Mouse (Mus musculus) cerebral cortex, adult 2 months (tissue): ENCODE measurements around the gene Fbxw5.

ENCODE experiments used
- whole genome bisulfite sequencing: fragments of 180-500 bp; shearing (Covaris S2); methylation state at CpG from one replicate; pipeline ENCODE4 v1.1.7; 2018; 5-methylcytosine and 5-hydroxymethylcytosine counted together

Gene Fbxw5

DNA sequence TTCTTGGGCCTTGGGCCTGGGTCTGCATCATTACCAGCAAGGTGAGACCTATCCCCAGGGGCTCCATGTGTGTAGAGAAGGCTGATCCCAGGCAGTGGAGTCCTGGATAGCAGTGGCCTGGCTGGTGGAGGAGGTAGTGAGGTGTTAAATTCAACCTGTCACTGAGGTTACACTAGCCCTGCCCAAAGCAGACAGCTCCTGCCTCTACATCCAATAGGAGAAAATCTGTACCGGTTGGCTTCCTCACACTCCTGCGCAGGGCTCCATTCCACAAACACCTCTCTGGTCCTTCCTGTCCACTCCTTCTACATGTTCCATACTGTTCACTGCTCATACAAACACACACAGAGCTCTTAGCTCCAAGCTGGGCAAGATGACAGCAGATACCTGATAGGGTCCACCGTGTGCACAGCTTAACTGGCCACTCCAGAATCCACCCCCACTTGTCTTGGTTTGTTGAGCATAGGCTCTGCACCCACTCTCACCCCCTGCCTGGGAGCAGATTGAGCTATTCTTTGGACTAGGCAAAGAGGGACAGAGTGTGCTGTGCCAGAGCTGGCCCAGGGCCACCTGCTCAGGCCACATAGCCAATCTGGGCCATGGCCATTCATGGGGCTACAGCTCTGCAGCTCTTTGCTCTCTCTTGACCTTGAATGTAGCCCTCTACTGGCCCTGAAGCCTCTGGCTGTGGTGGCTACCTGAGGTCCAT, 22.4 kb upstream of the Fbxw5 start:
- 80% methylated on average over 3 of the region's 3 CpGs for WGBS

DNA sequence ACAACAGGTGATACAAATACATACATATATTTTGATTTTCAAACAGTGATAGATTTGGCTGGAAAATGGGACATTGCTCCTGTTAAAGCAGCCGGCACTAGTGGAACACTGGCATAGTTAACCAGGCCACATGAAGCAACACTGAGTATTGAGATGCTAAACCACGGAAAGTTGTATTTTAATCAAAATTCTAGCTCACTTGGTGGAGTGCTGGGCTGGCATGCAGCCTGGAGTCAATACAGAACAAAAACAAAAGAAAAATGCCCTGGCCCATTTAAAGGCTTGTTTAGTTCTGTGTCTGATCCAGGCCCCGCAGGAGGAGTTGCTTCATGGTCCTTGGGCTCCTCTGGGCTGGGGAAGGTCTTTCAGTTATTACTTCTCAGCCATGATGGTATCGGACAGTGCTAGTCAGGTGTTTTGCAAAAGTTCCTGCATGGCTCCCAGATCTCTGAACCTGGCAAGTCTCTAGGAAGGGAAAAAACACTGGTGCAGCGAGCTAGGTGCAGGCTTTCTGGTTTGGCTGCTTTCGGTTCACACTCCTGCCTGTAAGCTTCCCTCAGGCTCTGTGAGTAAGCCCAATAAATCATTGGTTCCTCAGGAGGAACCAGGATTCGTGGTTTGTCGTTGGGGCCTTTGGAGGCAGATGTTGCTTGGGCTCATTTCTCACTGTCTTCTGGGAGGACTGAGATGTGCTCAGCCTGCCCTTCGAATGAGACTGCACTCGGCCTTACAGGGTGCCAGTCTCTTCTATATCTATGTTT, 20.8 kb upstream of the Fbxw5 start:
- 74% methylated on average over 10 of the region's 10 CpGs for WGBS

DNA sequence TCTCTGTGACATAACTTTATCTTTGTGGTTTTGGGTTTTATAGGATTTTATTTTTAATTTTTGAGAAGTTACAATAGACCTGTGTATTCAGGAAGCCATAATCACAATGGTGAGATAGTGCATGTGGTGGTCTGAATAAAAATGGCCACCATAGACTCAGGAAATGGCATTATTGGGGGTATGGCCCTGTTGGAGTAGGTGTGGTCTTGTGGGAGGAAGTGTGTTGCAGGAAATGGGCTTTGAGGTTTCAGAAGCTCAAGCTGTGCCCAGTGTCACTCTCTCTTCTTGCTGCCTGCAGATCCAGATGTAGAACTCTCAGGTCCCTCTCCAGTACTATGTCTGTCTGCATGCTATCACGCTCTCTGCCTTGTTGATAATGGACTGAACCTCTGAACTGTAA, 20.0 kb upstream of the Fbxw5 start:
- 97% methylated on average over 1 of the region's 1 CpGs for WGBS

DNA sequence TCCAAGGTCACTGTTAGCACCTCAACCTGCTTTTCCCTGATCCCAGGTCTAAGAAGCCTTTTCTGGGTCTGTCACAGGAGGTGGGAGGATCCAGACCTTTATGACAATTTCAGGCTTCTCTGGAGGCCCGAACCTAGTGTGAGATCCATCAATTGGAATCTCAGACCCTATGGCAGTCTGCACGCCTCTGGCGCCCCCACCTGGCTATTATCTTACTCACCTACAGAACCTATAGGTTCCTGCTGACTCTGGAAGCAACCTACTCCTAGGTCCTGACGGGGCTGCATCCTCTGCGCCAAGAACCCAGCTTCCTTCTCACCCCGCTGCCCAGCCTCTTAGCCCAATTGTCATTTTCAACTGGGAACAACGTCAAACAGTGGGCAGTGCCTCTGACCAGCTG, 17.6 kb upstream of the Fbxw5 start:
- WGBS: 33% methylated on average over 7 of the region's 7 CpGs

DNA sequence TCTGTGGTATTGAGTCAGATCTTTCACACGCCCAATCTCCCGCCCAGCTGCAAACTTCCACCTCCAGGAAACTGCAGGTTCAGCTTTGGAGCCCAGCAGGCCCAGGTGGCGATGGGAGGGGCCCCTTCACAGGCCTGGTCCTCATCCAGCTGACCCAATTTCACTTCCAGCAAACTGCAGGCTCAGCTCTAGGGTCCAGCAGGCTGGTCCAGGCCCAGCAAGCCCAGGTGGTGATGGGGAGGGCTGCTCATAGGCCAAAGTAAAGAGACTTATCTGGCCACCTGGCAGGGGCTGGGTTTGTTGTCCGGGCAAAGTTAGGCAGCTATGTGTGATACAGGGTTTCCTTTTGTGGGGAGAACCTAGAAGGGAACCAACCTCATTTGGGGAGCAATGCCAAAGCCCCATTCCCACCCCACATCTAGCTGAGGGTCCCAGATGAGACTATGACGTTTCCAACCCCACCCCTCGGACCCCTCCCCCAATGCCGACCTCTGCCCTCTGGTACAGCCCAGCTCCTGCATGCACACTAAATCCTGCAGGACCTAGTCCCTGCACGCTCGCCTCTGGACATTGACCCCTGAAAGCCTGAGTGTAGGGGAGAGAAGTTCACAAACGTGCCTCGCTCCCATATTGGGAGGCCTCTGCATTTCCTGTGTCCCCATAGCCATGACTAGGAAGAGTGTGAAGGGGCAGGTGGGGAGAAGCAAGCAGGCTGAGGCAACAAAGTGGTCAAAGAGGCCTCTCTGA, 15.5 kb upstream of the Fbxw5 start:
- 75% methylated on average over 11 of the region's 11 CpGs for WGBS

DNA sequence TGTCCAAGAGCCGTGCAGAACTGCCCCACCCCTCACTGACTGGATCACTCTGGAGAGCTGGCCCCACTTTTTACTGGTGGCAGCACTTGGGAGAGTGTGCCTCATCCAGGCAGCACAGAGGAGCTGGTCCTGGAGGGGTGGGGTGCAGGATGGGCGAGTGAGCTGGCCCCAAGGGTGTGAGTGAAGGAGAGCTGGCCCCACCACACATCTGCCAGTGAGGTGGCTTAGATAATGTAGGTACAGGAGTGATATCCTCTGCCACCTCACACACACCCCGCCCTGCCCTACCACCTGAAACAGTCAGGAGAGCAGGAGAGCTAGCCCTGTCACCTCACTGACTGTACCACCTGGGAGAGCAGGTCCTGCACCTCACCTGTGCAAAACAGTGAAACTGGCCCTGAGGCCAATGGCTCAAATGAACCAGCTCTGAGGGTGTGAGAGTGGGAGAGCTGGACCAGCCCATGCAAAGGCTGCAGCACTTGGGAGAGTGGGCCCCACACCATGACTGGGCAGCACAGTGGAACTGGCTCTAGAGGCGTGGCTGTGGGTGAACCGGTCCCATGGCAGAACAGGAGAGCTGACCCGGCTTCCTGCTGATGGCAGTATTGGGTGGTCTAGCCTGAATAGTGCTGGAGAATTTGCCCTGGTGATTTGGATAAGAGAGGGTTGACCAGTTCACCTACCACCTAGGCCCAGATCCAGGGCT, 12.4 kb upstream of the Fbxw5 start:
- WGBS: 85% methylated on average over 6 of the region's 6 CpGs

DNA sequence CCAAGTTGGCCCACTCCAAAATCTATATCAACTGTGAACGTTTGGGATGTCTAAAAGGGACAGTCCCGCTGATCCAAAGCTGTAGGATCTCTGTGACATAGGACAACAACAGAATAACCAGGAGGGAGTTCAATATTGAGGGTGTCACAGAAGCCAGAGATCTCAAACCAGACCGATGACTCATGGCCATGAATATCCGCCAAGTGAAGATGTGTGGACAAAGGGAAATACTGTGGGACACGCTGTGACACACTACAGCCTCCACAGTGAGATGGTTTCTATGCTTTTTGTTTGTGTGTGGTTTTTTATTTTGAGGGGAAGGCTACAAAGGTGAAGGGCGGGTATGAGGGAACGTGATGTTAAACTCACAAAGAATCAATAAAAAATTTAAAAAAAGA, 11.9 kb upstream of the Fbxw5 start:
- 78% methylated on average over 7 of the region's 7 CpGs for WGBS

DNA sequence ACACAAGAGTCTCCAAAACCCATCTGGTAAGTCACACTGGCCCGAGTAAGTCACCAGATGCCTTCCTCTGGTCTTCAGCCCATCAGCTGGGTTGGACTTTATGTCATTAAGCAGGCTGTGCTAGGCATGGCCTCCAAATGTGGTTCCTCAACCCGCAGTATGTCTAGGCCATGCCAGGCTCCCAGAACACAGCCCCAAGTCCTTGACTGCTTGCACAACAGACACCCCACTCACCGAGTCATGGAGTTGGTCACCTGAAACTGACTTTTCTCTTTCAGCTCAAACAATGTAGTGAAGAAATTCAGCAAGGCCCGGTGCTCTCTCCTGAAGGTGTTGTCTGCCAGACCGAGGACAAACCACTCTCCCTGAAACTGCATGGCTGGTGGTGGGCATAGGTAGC, 7.6 kb upstream of the Fbxw5 start:
- 92% methylated on average over 5 of the region's 5 CpGs for WGBS

DNA sequence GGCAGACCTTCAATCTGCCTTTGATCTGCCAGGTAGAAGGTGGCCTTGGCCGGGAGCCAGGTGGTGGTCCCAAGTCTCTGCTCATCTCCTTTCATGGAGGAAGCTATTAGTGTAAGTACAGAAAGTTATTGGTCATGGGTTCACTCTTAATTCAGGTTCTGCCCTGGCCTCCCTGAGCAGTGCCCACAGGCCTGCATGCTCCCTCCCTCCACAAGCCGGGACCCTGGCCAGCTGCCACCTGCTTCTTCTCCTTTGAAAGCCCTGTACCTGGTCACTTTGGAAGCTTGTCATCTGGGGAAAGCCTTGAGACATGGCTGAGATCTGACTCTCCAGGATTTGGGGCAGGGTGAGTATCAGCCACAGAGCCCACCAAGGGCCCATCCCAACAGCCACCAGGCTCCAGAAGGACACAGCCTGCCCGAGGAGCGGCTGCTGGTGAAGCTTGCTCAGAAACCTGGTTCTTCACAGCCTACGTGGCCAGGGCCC, 7.0 kb upstream of the Fbxw5 start, which contains the start of gene Lcn12:
TSS of gene Lcn12 (minus strand) at position 436 of the 486 bp plus-strand sequence.
- WGBS: 90% methylated on average over 5 of the region's 5 CpGs

DNA sequence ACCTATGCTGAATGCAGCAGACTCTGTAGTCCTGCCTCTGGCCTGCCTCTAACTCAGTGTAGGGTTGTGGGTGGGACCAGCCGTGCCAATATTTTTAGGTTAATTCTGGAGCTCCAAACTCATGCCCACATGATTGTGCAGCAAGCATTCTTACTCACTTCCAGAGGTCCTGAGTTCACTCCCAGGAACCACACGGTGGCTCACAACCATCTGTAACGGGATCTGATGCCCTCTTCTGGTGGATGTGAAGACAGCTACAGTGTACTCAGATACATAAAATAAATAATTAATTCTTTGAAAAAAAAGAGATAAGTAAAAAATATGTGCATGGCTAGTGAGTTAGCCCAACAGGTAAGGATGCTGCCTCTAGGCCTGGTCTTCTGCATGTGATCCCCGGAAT, 4.1 kb upstream of the Fbxw5 start:
- WGBS: 42% methylated on average over 4 of the region's 4 CpGs

DNA sequence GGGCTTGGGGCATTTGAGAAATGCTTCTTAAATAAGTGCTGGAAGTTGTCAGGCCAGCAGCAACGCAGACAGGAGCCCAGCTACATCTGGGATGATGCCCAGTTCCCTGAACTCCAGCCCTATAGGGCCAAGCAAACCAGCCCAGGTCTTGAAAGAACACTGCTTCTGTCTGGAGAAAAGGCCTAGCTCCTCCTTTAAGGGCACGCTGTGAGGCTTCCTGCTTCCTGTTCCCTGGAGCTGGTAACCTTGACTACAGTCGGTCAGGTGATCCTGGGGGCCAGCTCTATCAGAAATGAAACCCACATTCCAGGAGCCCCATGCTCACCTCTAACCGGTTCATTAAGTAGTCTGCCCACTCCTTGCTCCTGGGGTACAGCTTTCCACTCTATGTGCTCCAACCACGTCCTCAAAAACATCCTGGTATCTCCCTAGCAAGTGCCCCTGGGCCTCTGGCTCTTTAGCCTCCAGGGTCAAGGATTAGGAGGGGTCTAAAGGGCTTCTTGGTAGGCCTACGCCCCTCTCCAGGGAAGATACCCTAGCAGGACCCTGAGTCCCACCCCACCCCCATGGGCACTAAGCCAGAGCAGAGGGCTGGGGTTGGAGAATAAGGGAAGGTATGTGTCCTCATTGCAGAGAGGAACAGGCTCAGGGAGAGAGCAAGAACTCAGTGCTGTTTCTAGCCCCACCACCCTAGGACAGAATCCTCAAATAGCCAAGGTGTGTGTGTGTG, 2.5 kb upstream of the Fbxw5 start:
- 55% methylated on average over 6 of the region's 6 CpGs for WGBS

DNA sequence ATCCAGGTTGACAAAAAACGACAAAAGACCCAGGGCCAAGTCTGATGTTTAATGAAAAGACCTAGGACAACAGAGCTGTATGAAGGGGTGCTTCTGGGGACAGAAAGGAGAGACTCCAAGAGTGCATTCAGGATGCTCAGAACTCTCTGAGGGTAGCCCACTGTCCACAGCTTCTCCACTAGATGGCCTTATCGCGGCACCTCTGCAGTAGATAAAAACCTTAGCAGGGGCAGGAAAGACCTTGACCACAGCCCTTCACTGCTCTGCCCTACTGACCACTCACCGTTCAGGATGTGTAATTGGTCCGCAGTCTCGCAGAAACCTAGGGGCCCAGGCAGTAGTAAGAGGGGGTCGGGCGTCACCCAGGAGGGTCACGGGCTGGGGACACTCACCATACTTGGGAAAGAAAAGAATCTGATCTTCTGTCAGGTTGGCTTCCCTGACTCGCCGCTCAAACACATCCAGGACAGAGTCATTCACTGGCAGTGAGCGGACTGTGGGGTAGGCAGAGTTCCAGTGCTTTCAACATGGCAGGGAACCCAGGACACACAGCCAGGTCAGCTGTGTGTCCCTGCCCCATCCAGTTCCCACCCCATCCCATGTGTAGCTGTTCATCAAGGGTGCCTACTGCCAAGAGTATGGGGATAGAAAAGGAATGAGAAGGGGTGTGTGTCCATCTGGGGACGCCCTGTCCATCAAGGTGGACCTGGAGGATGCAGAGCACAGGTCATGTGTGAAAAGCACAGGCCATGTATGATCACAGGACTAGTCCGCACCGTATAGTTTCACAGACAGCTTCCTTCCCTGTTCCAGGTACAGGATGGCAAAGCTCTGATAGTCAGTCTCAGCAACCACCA, 1.7 kb upstream of the Fbxw5 start:
- WGBS: 77% methylated on average over 15 of the region's 15 CpGs

DNA sequence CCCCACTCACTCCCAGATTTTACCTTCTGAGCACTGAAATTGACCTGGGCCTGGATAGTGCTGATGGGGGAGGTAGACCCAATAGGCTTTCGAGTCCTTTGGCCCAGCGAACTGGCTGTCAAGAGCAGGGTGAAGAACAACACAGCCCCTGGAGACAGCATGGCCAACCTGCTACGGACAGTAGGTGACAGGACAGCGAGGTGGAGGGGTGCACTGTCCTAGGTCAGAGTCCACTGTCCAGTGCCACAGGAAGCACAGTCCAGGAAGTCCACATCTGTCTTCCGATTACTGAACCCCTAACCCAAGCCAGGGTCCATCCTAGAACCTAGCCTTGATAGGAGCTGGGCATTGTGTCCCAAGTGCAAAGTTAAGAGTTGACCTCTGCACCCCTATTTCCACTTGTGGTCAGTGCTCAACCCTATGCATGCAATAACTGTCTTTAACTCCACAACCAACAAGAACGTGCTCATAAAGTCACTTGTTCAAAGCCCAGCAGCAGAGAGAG, 427 bp upstream of the Fbxw5 start:
- WGBS: 72% methylated on average over 6 of the region's 6 CpGs

DNA sequence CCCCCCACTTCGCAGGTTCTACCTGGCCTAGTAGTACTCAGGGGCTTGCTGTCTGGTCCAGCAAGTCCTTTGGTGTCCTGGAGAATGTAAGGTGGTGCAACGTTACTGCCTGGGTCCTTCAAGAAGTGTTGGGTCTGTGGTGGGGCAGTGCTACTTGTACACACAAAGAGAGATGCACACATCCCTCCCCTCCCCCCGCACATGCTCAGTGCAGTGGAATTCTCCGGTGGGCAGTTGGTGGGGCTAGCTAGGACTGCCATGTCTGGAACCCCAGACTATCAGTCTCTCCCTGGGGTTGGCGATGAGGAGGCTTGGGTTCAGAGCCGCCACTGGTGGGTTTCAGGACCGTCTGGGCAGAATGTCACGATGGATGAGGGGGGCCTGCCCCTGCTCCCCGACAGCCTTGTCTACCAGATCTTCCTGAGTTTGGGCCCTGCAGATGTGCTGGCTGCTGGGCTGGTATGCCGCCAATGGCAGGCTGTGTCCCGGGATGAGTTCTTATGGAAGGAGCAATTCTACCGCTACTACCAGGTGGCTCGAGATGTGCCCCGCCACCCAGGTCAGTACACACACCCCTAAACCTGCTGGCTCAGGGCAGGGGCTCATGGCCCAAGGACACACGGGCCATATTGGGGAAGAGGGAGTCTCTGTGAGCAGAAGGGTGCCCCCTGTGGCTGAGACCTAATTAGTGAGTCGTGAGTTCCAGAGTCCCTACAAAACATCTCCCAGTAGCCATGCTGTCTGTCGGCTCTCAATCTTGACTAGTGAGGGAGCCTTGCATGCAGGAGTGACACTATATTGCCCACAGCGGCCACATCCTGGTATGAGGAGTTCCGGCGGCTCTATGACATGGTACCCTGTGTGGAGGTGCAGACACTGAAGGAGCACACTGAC, 1.3 kb downstream of the Fbxw5 start, which contains the start of gene C8g:
TSS of gene C8g (minus strand) at position 127 of the 894 bp plus-strand sequence.
- WGBS: 69% methylated on average over 20 of the region's 20 CpGs

DNA sequence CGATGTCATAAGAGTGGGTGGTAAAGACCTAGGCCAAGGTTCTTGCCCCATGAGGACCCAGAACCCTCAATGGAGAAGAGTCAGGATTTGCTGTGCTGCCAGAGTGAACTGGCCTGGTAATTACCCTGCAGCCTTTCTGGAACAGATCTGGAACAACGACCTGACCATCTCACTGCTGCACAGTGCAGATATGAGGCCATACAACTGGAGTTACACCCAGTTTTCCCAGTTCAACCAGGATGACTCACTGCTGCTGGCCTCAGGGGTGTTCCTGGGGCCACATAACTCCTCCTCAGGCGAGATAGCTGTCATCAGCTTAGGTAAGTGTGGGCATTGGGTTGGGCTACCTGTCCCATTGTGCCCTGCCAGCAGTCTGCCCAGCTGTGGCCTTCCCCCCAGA, 2.2 kb downstream of the Fbxw5 start:
- WGBS: 92% methylated on average over 3 of the region's 3 CpGs

DNA sequence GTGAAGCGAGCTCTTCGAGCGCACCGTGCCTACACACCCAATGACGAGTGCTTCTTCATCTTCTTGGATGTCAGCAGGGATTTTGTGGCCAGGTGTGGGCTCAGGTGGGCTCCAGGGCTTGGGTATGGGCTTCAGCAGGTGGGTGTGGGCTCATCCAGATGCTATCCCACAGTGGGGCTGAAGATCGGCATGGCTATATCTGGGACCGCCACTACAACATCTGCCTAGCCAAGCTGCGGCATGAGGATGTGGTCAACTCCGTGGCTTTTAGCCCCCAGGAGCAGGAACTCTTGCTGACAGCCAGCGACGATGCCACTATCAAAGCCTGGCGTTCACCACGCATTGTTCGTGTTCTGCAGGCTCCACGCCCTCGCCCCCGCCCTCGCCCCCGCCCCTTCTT, 4.0 kb downstream of the Fbxw5 start:
- WGBS: 91% methylated on average over 19 of the region's 19 CpGs

DNA sequence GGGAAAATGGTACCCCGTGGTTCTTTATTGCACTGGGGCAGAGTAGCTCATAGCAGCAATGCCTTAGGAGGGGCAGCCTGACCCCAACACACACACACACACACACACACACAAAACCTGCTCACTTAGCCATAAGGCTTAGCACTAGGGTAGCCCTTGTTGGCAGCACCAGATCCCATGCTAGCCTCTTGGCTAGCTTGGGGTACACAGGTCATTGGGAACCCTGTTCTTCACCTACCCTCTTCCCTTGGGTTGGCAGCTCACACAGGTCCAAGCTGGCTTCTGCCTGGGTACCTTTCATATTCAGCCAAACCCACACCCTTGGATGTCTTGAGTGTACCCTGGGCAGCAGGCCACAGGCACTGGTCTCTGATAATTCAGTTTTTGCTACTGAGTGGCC, 4.5 kb downstream of the Fbxw5 start:
- WGBS: 93% methylated on average over 1 of the region's 1 CpGs

DNA sequence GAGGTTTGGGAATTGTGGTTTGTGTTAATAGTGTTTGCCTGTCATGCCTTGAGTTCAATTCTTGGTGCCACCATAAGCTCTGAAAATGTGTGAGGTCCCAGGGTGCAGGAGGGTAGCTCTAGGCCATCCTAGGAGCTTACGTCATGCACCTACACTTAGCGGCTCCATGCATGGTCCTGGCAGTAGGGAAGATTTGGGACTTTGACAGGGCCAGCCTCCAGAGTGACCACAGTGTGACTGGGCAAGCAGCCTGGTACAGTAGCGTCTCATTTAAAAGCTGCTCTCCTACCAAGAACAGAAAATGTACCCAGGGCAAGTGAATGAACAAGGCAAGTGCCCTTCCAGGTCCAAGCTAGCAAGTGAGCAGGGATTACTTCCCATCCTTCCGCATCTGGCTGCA, 5.3 kb downstream of the Fbxw5 start:
- WGBS: 90% methylated on average over 4 of the region's 4 CpGs

DNA sequence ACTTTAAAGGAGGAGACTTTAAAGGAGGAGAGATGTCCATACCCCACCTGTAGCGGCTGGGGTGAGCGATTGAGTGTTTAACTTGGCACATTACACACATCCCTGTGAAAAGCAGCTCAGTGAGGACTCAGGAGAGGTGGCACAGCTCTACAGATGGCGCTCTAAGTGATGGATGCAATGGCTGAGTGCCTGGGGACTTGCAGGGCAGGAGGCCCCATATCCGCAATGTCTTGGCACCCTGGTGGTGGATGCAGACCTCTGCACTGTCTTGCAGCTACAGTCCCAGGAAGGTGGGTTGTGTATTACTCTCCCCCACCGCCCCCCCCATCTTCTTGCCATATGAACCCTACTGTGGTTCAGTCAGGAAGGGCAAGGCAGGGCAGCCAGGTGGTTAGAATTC, 6.4 kb downstream of the Fbxw5 start:
- 34% methylated on average over 5 of the region's 5 CpGs for WGBS
